Mouse (Mus musculus): ENCODE measurements around the gene Tirap.

DNA sequence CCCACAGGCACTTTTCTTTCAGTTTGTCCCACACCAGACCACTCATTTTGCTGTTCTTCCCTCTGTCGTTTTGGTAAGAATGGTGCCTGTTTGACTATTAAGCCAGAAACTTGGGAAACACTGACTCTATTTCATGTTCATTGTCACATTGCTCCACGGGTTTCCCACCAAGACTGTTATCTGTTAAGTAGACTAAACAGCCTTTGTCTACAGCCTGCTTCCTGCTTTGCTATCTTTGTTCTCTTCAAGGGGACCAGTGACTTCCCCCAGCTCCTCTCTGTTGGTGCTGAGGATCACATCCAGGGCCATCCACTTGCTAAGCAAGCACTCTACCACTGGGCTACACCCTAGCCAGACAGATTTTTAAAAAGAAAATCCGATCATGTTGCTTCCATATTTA, 3.4 kb upstream of the Tirap start:
- no peak for TF ChIP-seq CTCF (IDR thresholded peaks at IDR 0.05; ENCODE audit: borderline replicate concordance, control insufficient read depth, extremely low read depth, insufficient read depth, low read length, poor library complexity)
- no peak for TF ChIP-seq POLR2A (IDR thresholded peaks at IDR 0.05; ENCODE audit: control insufficient read depth, extremely low read depth, insufficient read depth, low read length, poor library complexity)

All from thymus, adult 2 months (tissue).